Mouse (Mus musculus): ENCODE measurements around the gene Drd1. TPM values are rescaled to one million over a fixed set of nuclear protein-coding genes. Genes with fewer than 3 reads are reported as not detected.
A peak's percentile ranks its signal among the peaks of the same experiment; 100 is the strongest.

The Drd1 gene
- total RNA-seq (2021), result 10 to 100 TPM; 22.3 to 37.3 TPM

DNA sequence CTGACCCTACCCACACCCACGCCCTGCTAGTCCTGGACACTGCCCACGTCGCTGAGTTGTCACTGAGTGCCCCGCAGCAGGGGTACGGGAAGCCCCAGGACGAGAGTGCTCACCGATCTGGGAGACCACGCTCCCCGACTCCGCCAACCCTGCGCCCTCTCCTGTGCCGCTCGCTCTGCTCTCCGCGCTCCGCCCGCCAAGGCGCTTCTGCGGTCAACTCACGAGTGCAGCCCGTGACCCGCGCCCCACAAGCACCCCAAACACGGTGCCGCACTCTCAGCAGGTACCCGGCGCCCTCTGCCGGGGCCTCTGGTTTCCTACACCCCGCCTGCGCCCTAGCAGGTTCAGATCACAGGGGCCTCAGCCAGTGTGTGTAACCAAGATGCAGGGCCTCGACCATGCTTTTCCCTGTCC, at the start of gene Drd1:
Drd1 (minus strand) TSS at position 258 of the 414 bp plus-strand sequence.
- peak; percentile 72 to 81 for DNase-seq (ENCODE audit: extremely low spot score in 1 of 2, low spot score in 2 of 2)
- intact Hi-C loops (cut with DNase I), result loop anchor here (10.0 kb wide), 1 partner anchor 131 kb away; no protein-coding TSS in a partner anchor

GRCm38 (mm10) chr13:54103866-54104265, 48.4 kb upstream of the Drd1 start:
- intact Hi-C loops (cut with DNase I), result no loop called here
- no peak for DNase-seq (ENCODE audit: extremely low spot score in 1 of 2, low spot score in 2 of 2)

DNA sequence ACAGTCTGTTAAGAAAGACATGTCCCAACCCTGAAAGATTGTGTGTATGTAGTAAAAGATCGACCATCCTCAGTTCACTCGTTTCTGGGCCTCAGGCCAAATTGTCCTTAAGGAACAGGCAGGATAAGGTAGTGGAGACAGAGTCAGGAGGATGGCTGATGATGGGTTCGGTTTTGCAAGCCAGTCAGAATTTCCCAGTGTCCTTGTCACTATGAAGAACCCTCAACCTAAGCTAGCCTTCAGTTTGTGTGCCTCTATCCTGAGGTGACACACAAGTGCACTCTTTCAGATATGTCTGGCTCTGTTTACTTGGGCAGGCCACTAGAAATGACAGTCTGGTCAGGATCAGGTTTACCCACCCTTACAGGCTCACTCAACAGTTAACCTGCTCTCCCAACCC, 47.8 kb upstream of the Drd1 start:
- intact Hi-C loops (cut with DNase I), result no loop called here

DNA sequence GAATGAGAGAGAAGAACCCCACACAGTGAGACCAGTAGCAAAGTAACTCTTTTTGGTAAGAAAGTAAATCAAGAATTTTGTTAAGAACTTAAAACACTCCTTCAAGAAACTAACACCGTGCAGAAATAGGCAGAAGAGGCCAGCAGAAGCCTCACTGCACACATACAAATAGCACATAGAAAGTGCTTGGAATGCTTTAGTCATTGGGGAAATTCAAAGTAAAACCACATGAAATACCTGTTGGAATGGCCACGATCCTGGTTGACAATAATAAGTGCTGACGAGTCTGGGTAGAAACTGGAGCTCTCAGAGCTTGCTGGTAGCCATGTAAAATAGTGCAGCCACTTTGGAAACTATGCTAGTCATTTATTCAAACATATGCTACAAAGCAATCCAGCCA, 46.6 kb upstream of the Drd1 start:
- intact Hi-C loops (cut with DNase I), result no loop called here
- DNase-seq (ENCODE audit: extremely low spot score in 1 of 2, low spot score in 2 of 2), result no peak

More for the DNA sequence above, 47.8 kb upstream of the Drd1 start:
- DNase-seq (ENCODE audit: extremely low spot score in 1 of 2, low spot score in 2 of 2), result no peak

- intact Hi-C loops (cut with DNase I), result no loop called here
- peak in 1 of 2 experiments; percentile 37 for DNase-seq (ENCODE audit: extremely low spot score in 1 of 2, low spot score in 2 of 2)
Measured at GRCm38 (mm10) chr13:54101031-54101820, 45.7 kb upstream of the Drd1 start.

- intact Hi-C loops (cut with DNase I), result no loop called here
- no peak for DNase-seq (ENCODE audit: extremely low spot score in 1 of 2, low spot score in 2 of 2)
Measured at GRCm38 (mm10) chr13:54097797-54098196, 42.3 kb upstream of the Drd1 start.

DNA sequence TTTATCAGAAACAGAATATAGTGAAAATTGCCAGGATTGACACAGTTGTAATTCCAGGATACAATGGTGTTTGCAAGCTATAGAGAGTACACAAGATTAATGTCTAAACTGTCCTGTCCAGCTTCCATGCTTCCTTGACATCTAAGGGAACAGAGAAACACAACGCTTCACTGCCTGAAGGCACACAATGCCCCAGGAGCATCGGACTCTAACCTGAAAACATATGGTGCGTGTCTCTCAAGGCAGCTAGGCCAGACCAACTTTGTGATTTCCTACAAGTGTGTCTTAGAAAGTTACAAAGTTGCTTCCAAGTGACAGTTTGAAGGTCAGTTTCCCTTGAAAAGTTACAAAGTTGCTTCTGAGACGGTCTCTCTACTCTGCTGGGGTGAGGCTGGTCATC, 41.7 kb upstream of the Drd1 start:
- intact Hi-C loops (cut with DNase I), result no loop called here
- no peak for DNase-seq (ENCODE audit: extremely low spot score in 1 of 2, low spot score in 2 of 2)

- DNase-seq (ENCODE audit: extremely low spot score in 1 of 2, low spot score in 2 of 2), result no peak
- intact Hi-C loops (cut with DNase I), result no loop called here
Measured at GRCm38 (mm10) chr13:54095721-54096120, 40.2 kb upstream of the Drd1 start.

- intact Hi-C loops (cut with DNase I), result no loop called here
- DNase-seq (ENCODE audit: extremely low spot score in 1 of 2, low spot score in 2 of 2), result no peak
Measured at GRCm38 (mm10) chr13:54094963-54095362, 39.5 kb upstream of the Drd1 start.

DNA sequence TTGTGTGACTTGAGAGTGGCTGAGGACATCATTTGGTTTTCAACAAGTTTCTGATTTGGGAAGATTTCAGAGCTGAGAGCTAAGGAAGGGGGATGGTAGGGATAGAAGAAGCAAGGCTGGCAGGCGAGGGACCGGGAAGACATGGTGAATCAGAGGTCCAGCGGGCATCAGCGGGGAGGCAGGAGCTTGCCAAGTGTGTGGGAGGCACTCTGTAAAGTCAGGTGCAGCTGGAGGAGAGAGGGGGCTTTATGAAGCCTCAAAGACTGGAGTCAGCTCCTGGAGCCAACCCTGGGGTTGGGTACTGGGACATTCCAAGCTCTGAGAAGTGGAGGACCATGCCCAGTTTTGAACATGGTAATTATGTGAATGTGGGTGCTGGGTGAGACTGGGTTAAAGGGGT, 38.8 kb upstream of the Drd1 start:
- no peak for DNase-seq (ENCODE audit: extremely low spot score in 1 of 2, low spot score in 2 of 2)

GRCm38 (mm10) chr13:54091719-54092118, 36.2 kb upstream of the Drd1 start:
- DNase-seq (ENCODE audit: extremely low spot score in 1 of 2, low spot score in 2 of 2), result no peak
- intact Hi-C loops (cut with DNase I), result no loop called here

More for the DNA sequence above, 38.8 kb upstream of the Drd1 start:
- intact Hi-C loops (cut with DNase I), result no loop called here

DNA sequence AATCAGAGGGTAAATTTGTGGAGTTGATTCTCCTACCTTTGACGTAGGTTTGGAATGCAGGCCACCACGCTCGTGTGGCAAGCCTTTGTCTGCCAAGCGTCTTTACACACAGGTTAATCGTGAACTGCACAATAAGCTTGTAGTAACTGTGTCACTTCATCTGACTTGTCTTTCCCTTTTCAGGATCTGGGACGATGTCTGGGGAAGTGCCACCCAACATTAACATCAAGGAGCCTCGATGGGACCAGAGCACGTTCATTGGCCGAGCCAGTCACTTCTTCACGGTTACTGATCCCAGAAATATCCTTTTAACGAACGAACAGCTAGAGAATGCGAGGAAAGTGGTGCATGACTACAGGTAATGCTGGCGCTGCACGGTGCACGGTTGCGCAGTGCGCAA, 29.8 kb upstream of the Drd1 start:
- intact Hi-C loops (cut with DNase I), result no loop called here
- no peak for DNase-seq (ENCODE audit: extremely low spot score in 1 of 2, low spot score in 2 of 2)

DNA sequence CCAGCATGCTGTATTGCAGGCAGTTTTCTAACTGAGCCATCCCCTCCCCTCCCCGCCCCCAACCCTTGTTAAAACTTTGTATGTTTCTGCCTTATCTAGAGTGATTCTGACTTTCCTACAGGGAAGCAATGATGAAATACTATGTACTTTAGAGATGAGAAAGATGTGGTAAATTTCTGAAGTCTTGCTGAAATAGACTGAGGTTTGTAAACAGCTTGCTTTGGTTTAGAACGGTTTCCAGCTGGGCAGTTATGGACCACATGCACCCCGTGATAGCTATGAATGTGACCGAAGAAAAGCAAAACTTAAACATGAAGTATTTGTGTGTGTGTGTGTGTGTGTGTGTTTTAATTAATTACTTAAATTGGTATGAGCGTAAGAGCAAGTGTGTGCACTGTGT, 29.3 kb upstream of the Drd1 start:
- intact Hi-C loops (cut with DNase I), result no loop called here
- no peak for DNase-seq (ENCODE audit: extremely low spot score in 1 of 2, low spot score in 2 of 2)

GRCm38 (mm10) chr13:54084178-54084577, 28.7 kb upstream of the Drd1 start:
- no peak for DNase-seq (ENCODE audit: extremely low spot score in 1 of 2, low spot score in 2 of 2)
- intact Hi-C loops (cut with DNase I), result no loop called here

DNA sequence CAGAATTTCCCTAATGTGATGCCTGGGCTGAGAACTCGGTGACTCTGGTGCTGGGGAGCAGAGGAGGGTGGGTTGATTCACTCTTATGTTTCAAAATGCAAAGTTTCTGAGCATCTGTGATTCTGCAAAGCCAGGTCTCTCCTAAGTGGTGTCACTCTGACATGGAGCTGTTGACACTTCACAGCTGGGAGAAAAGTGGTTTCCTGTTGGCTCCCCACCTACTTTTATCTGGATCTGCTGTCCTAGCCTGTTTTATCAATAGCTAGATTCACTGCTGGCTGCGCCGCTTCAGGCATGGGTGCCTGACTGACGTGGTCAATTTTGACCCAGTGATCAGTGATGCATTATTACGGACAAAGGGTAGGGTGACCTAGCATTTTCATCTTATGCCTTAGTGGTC, 27.4 kb upstream of the Drd1 start:
- DNase-seq (ENCODE audit: extremely low spot score in 1 of 2, low spot score in 2 of 2), result no peak
- intact Hi-C loops (cut with DNase I), result no loop called here

- DNase-seq (ENCODE audit: extremely low spot score in 1 of 2, low spot score in 2 of 2), result no peak
- intact Hi-C loops (cut with DNase I), result no loop called here
Measured at GRCm38 (mm10) chr13:54080785-54081184, 25.3 kb upstream of the Drd1 start.

DNA sequence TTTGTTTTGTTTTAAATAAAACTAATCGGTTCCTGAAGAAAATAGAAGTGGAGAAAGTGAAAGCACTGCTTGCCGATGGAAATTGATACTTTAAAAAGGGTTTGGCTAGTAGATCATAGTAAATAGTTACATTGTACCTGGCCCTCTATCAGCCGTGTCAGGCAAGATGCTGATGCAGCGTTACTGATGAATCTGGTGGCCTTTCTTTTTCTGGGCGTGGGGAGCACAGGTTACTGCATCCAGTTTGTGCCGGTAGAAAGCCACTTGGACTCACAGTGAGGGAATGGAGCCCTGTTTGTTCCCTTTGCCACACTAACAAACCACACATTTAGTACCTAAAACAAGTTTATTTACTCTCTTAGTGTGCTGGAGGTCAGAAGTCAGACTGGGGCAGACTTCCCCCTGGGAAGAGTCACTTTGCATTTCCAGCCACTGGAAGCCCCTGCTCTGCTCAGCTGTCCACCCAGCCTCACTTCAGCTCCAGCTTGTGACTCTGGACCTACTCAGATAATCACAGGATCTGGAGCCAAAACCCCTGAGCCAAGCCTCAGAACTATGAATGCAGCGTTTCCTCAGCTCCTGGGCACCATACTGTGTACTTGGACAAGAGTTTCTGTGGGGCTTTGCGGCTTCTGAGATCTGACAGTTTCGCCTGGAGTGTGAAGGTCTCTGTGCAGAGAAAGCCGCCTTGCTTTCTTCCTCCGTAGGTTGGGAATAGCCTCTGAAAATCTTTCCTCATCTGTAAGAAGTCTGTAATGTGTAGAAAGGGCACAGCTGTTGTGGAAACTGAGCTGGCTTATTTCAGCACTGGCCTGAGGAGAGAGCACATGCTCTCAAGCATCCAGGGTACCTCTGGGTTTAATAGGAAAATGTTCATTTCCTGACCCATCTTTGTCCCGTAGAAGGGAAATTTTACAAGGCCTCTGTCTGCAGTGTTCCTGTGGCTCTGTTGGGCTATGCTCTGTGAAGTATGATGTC, 24.6 kb upstream of the Drd1 start:
- intact Hi-C loops (cut with DNase I), result no loop called here
- DNase-seq (ENCODE audit: extremely low spot score in 1 of 2, low spot score in 2 of 2), result no peak

GRCm38 (mm10) chr13:54077470-54078174, 22.1 kb upstream of the Drd1 start:
- DNase-seq (ENCODE audit: extremely low spot score in 1 of 2, low spot score in 2 of 2), result no peak
- intact Hi-C loops (cut with DNase I), result no loop called here

GRCm38 (mm10) chr13:54076762-54077460, 21.4 kb upstream of the Drd1 start:
- DNase-seq (ENCODE audit: extremely low spot score in 1 of 2, low spot score in 2 of 2), result no peak
- intact Hi-C loops (cut with DNase I), result no loop called here

All from left cerebral cortex, postnatal 10 days (tissue).